In genomic region chr9:24833766-24834165, GRCm38 (mm10) we compare ENCODE assay signal across 42 mouse cellular contexts. TPM values are rescaled to one million over a fixed set of nuclear protein-coding genes. Genes with fewer than 3 reads are reported as not detected.
DNase-seq lines count a peak whose midpoint lies in the region; ATAC-seq and TF ChIP-seq lines count a peak whose summit lies in the region.
"Had no signal": no experiment of that assay in that cellular context is flagged by ENCODE, and none has a peak within 500 bp of the region (broad histone marks: within the 10 kb centered on the region; RNA-seq: fewer than 3 reads in every experiment).

No protein-coding gene starts in this region.

- no peaks in the 10 kb centered on the region for H3K27me3 ChIP-seq in forebrain, embryonic 14.5 days (replicated peaks; ENCODE audit: control insufficient read depth, insufficient read depth, low read length)
- H3K27me3 ChIP-seq in forebrain, embryonic 10.5 days (ENCODE audit: poor library complexity, severe bottlenecking): 0 out of 2 replicates have a peak, but pooled peaks cover 4% of the 10 kb centered on the region
- H3K27me3 ChIP-seq in midbrain, embryonic 14.5 days (ENCODE audit: control insufficient read depth, insufficient read depth, low read length): no peaks in the 10 kb centered on the region
- no peaks in the 10 kb centered on the region for H3K27me3 ChIP-seq in midbrain, postnatal 0 days (ENCODE audit: insufficient read depth, low read length)
- H3K27me3 ChIP-seq in embryonic facial prominence, embryonic 10.5 days (replicated peaks; ENCODE audit: low read depth, poor library complexity, severe bottlenecking): peaks cover 22% of the 10 kb centered on the region
- H3K27me3 ChIP-seq: embryonic facial prominence, embryonic 15.5 days; forebrain, embryonic 13.5 days; heart, embryonic 13.5 days; intestine, embryonic 15.5 days; limb, embryonic 12.5 days; midbrain, embryonic 12.5 days had no signal

- no peaks in the 10 kb centered on the region for H3K9me3 ChIP-seq in forebrain, embryonic 14.5 days (replicated peaks; ENCODE audit: control insufficient read depth, low read length)
- no peaks in the 10 kb centered on the region for H3K9me3 ChIP-seq in forebrain, embryonic 10.5 days
- H3K9me3 ChIP-seq in midbrain, embryonic 14.5 days (ENCODE audit: control insufficient read depth, low read length): no peaks in the 10 kb centered on the region
- no peaks in the 10 kb centered on the region for H3K9me3 ChIP-seq in midbrain, postnatal 0 days (ENCODE audit: low read length)
- no peaks in the 10 kb centered on the region for H3K9me3 ChIP-seq in embryonic facial prominence, embryonic 10.5 days
- H3K9me3 ChIP-seq: embryonic facial prominence, embryonic 15.5 days; forebrain, embryonic 13.5 days; G1E; heart, embryonic 13.5 days; hindbrain, embryonic 10.5 days; intestine, embryonic 15.5 days; limb, embryonic 12.5 days; midbrain, embryonic 12.5 days had no signal

- no peak overlapping the region for H3K9ac ChIP-seq in forebrain, embryonic 14.5 days (ENCODE audit: low read length)
- H3K9ac ChIP-seq in midbrain, embryonic 14.5 days (replicated peaks; ENCODE audit: low read length): no peak overlapping the region
- H3K9ac ChIP-seq in midbrain, postnatal 0 days (replicated peaks; ENCODE audit: low read length, poor library complexity, severe bottlenecking): no peak overlapping the region
- H3K9ac ChIP-seq: embryonic facial prominence, embryonic 15.5 days; forebrain, embryonic 13.5 days; heart, embryonic 13.5 days; intestine, embryonic 15.5 days; limb, embryonic 12.5 days; liver, postnatal 0 days; midbrain, embryonic 12.5 days had no signal

- DNase-seq in forebrain, embryonic 14.5 days (ENCODE audit: low spot score): peak; percentile 3
- DNase-seq in forebrain, embryonic 10.5 days (ENCODE audit: extremely low spot score, low spot score): no peak
- DNase-seq in midbrain, embryonic 14.5 days: peak; percentile 3
- DNase-seq in midbrain, postnatal 0 days (ENCODE audit: low spot score): no peak
- peak; percentile 15 for DNase-seq in embryonic facial prominence, embryonic 10.5 days (ENCODE audit: low spot score)
- no peak for DNase-seq in cerebellum, adult 18-20 months
- no peak for DNase-seq in T-cell, adult 2 months (ENCODE audit: low spot score)
- DNase-seq: adrenal gland, postnatal 14 days; cerebellum, adult 11-12 months; cerebellum, postnatal 14 days; gastrocnemius, adult 2 months; gastrocnemius, postnatal 36 days; heart, postnatal 10 days; kidney, adult 8-10 months; kidney, postnatal 25 days; liver, postnatal 0 days; lung, postnatal 36 days; right cerebral cortex, postnatal 4 days; thymus, adult 2 months; thymus, postnatal 36 days had no signal

- H3K4me3 ChIP-seq in forebrain, embryonic 14.5 days (ENCODE audit: low read depth, low read length): no peak overlapping the region
- H3K4me3 ChIP-seq in forebrain, embryonic 10.5 days: no peak overlapping the region
- no peak overlapping the region for H3K4me3 ChIP-seq in midbrain, embryonic 14.5 days (replicated peaks; ENCODE audit: low read depth, low read length)
- H3K4me3 ChIP-seq in midbrain, postnatal 0 days (ENCODE audit: low read depth, low read length): no peak overlapping the region
- H3K4me3 ChIP-seq in embryonic facial prominence, embryonic 10.5 days: no peak overlapping the region
- H3K4me3 ChIP-seq: embryonic facial prominence, embryonic 15.5 days; forebrain, embryonic 13.5 days; gastrocnemius, adult 2 months; heart, embryonic 13.5 days; hindbrain, embryonic 10.5 days; intestine, embryonic 15.5 days; limb, embryonic 12.5 days; midbrain, embryonic 12.5 days had no signal

- H3K27ac ChIP-seq in forebrain, embryonic 14.5 days (ENCODE audit: low read depth, low read length): no peak overlapping the region
- no peak overlapping the region for H3K27ac ChIP-seq in forebrain, embryonic 10.5 days
- no peak overlapping the region for H3K27ac ChIP-seq in midbrain, embryonic 14.5 days (replicated peaks; ENCODE audit: low read depth, low read length)
- no peak overlapping the region for H3K27ac ChIP-seq in midbrain, postnatal 0 days (ENCODE audit: low read depth, low read length)
- no peak overlapping the region for H3K27ac ChIP-seq in embryonic facial prominence, embryonic 10.5 days (replicated peaks)
- H3K27ac ChIP-seq: embryonic facial prominence, embryonic 15.5 days; forebrain, embryonic 13.5 days; gastrocnemius, adult 2 months; heart, embryonic 13.5 days; hindbrain, embryonic 10.5 days; hindbrain, postnatal 0 days; intestine, embryonic 15.5 days; limb, embryonic 12.5 days; midbrain, embryonic 12.5 days had no signal

- ATAC-seq in forebrain, embryonic 14.5 days: no peak
- no peak for ATAC-seq in midbrain, embryonic 14.5 days (ENCODE audit: low FRiP score, low TSS enrichment)
- no peak for ATAC-seq in midbrain, postnatal 0 days (ENCODE audit: low FRiP score)
- ATAC-seq in frontal cortex, adult (ENCODE audit: low TSS enrichment): no peak
- ATAC-seq: forebrain, embryonic 13.5 days; hindbrain, postnatal 0 days; intestine, embryonic 15.5 days; liver, postnatal 0 days; Patski had no signal

- no peaks in the 10 kb centered on the region for H3K36me3 ChIP-seq in forebrain, embryonic 14.5 days (ENCODE audit: control insufficient read depth, insufficient read depth, low read length)
- no peaks in the 10 kb centered on the region for H3K36me3 ChIP-seq in forebrain, embryonic 10.5 days (replicated peaks)
- no peaks in the 10 kb centered on the region for H3K36me3 ChIP-seq in midbrain, embryonic 14.5 days (ENCODE audit: control insufficient read depth, insufficient read depth, low read length)
- no peaks in the 10 kb centered on the region for H3K36me3 ChIP-seq in midbrain, postnatal 0 days (ENCODE audit: insufficient read depth, low read length)
- H3K36me3 ChIP-seq in embryonic facial prominence, embryonic 10.5 days (replicated peaks): no peaks in the 10 kb centered on the region
- H3K36me3 ChIP-seq: embryonic facial prominence, embryonic 15.5 days; G1E; heart, embryonic 13.5 days; hindbrain, embryonic 10.5 days; intestine, embryonic 15.5 days; limb, embryonic 12.5 days; midbrain, embryonic 12.5 days had no signal

- no peak overlapping the region for H3K4me2 ChIP-seq in forebrain, embryonic 14.5 days (ENCODE audit: low read length)
- H3K4me2 ChIP-seq in midbrain, embryonic 14.5 days (ENCODE audit: low read length): no peak overlapping the region
- H3K4me2 ChIP-seq in midbrain, postnatal 0 days (ENCODE audit: low read depth, low read length, poor library complexity, severe bottlenecking): no peak overlapping the region
- H3K4me2 ChIP-seq: embryonic facial prominence, embryonic 15.5 days; forebrain, embryonic 13.5 days; heart, embryonic 13.5 days; intestine, embryonic 15.5 days; limb, embryonic 12.5 days; liver, embryonic 11.5 days; midbrain, embryonic 12.5 days had no signal

- WGBS in forebrain, embryonic 14.5 days: 37% methylated on average over 7 of the region's 7 CpGs
- 48% methylated on average over 7 of the region's 7 CpGs for WGBS in forebrain, embryonic 10.5 days
- WGBS in midbrain, embryonic 14.5 days: 51% methylated on average over 7 of the region's 7 CpGs
- WGBS in midbrain, postnatal 0 days: 48% methylated on average over 7 of the region's 7 CpGs
- WGBS in embryonic facial prominence, embryonic 10.5 days: 41% methylated on average over 7 of the region's 7 CpGs

- no peaks in the 10 kb centered on the region for H3K4me1 ChIP-seq in forebrain, embryonic 14.5 days (ENCODE audit: control insufficient read depth, insufficient read depth, low read length)
- H3K4me1 ChIP-seq in forebrain, embryonic 10.5 days: peaks cover 13% of the 10 kb centered on the region
- H3K4me1 ChIP-seq in midbrain, embryonic 14.5 days (ENCODE audit: control insufficient read depth, insufficient read depth, low read length): no peaks in the 10 kb centered on the region
- H3K4me1 ChIP-seq in midbrain, postnatal 0 days (ENCODE audit: insufficient read depth, low read length): no peaks in the 10 kb centered on the region
- peaks cover 7% of the 10 kb centered on the region for H3K4me1 ChIP-seq in embryonic facial prominence, embryonic 10.5 days
- H3K4me1 ChIP-seq: embryonic facial prominence, embryonic 15.5 days; forebrain, embryonic 13.5 days; hindbrain, embryonic 10.5 days; intestine, embryonic 15.5 days; limb, embryonic 12.5 days; midbrain, embryonic 12.5 days had no signal

- no peak for TF ChIP-seq CTCF in midbrain, postnatal 0 days (IDR thresholded peaks at IDR 0.05)

RNA-seq across cellular contexts. Expression of gene Tbx20, which starts 59.7 kb away (rescaled TPM):
- 0.04 TPM in 1 of 2 replicates, not detected in the other for polyA plus RNA-seq in forebrain, embryonic 14.5 days (2014; fragmentation: Nextera tagmentation; extraction: Ambion mirVana)
- polyA plus RNA-seq in forebrain, embryonic 10.5 days (2016; fragmentation: Nextera tagmentation; extraction: Ambion mirVana): 0.25 and 0.34 TPM in 2 replicates
- polyA plus RNA-seq in midbrain, embryonic 14.5 days (2014; fragmentation: Nextera tagmentation; extraction: Ambion mirVana): 0.05 TPM in 1 of 2 replicates, not detected in the other
- total RNA-seq in midbrain, postnatal 0 days (2014; rRNA removed): 0.24 and 0.33 TPM in 2 replicates
- polyA plus RNA-seq in midbrain, postnatal 0 days (2015; fragmentation: Nextera tagmentation; extraction: Ambion mirVana): 0.01 TPM in 1 of 2 replicates, not detected in the other
- polyA plus RNA-seq in embryonic facial prominence, embryonic 10.5 days (2016; fragmentation: Nextera tagmentation; extraction: Ambion mirVana): 0.87 and 2.1 TPM in 2 replicates
- total RNA-seq: gastrocnemius, adult 2 months; gastrocnemius, postnatal 36 days; layer of hippocampus, adult 18-20 months; layer of hippocampus, postnatal 10 days; left cerebral cortex, adult 18-20 months; left cerebral cortex, postnatal 14 days; megakaryocyte, adult 5-6 weeks; monocyte, adult 5-6 weeks; neutrophil, adult 5-6 weeks had no signal
- polyA plus RNA-seq: C2C12; cortical plate, adult 2 months; embryonic facial prominence, embryonic 15.5 days; frontal cortex, adult 2 months; G1E; limb, embryonic 12.5 days had no signal

Comparison
In these comparisons a context has a peak if more than half of its experiments do, and no peak if none do; other contexts are left out.
1. DNase-seq: peak in forebrain, embryonic 14.5 days (single experiment), midbrain, embryonic 14.5 days (single experiment) and embryonic facial prominence, embryonic 10.5 days (single experiment); none in forebrain, embryonic 10.5 days (single experiment), midbrain, postnatal 0 days (single experiment), cerebellum, adult 18-20 months (0 of 2) and T-cell, adult 2 months (single experiment).